In the genomic region with DNA sequence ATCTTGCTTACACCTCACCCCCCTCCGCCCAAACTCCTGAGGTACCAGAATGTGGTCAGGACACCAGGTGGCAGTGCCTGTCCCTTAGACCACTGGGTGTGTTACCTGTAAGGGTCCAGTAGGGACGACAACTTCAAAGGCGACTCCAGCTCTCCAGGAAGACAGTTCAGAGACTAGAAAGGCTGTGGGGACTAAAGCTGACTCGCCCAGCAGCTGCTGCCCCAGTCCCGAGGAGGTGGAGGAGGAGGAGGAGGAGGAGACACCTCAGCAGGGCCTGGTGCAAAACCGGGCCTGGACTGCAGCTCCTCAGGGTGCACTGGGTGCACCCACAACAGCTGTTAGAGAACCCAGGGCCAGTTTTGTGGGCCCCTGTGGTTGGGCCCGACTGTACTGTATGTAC, we compare ENCODE assay signal across 11 mouse cellular contexts. TPM values are rescaled to one million over a fixed set of nuclear protein-coding genes. Genes with fewer than 3 reads are reported as not detected.
DNase-seq lines count a peak whose midpoint lies in the region; ATAC-seq and TF ChIP-seq lines count a peak whose summit lies in the region.
"Had no signal": no experiment of that assay in that cellular context is flagged by ENCODE, and none has a peak within 500 bp of the region (broad histone marks: within the 10 kb centered on the region; RNA-seq: fewer than 3 reads in every experiment).

TSS of gene Sytl1 (minus strand) at position 232 of the 400 bp plus-strand sequence.

- no peak for ATAC-seq in embryonic facial prominence, embryonic 13.5 days (ENCODE audit: insufficient number of reproducible peaks, insufficient read depth, low FRiP score, low TSS enrichment, low read depth)
- peak; percentile 10; the same call in 1 of the 2 replicates for ATAC-seq in liver, embryonic 15.5 days (ENCODE audit: insufficient read depth)

- WGBS in spleen, adult 2 months: 17% methylated on average over 7 of the region's 7 CpGs
- WGBS in embryonic facial prominence, embryonic 13.5 days: 36% methylated on average over 7 of the region's 7 CpGs
- WGBS in liver, embryonic 15.5 days (ENCODE audit: insufficient replicate concordance): 30% methylated on average over 7 of the region's 7 CpGs

- TF ChIP-seq CTCF in spleen, adult 2 months (IDR thresholded peaks at IDR 0.05; ENCODE audit: extremely low read depth, insufficient read depth, insufficient read length, insufficient replicate concordance): no peak

- peak within 1 kb of the TSS; percentile 29 for H3K4me2 ChIP-seq in embryonic facial prominence, embryonic 13.5 days
- peak within 1 kb of the TSS; percentile 35 for H3K4me2 ChIP-seq in liver, embryonic 15.5 days
- H3K4me2 ChIP-seq: hindbrain, embryonic 14.5 days had no signal

- peak within 1 kb of the TSS; percentile 34; the same call in 1 of the 2 replicates for H3K4me3 ChIP-seq in spleen, adult 2 months (ENCODE audit: extremely low read depth, insufficient read depth, insufficient read length)
- no peak within 1 kb of the TSS for H3K4me3 ChIP-seq in embryonic facial prominence, embryonic 13.5 days
- no peak within 1 kb of the TSS; the same call in 1 of the 2 replicates for H3K4me3 ChIP-seq in liver, embryonic 15.5 days (replicated peaks)
- H3K4me3 ChIP-seq: erythroblast, embryonic 14.5 days had no signal

- H3K27ac ChIP-seq in spleen, adult 2 months (ENCODE audit: insufficient read depth, low read length): no peak within 1 kb of the TSS
- peak within 1 kb of the TSS; percentile 12 for H3K27ac ChIP-seq in embryonic facial prominence, embryonic 13.5 days
- H3K27ac ChIP-seq in liver, embryonic 15.5 days (replicated peaks): no peak within 1 kb of the TSS
- H3K27ac ChIP-seq: hindbrain, embryonic 14.5 days had no signal

- H3K4me1 ChIP-seq in spleen, adult 2 months (ENCODE audit: control insufficient read depth, insufficient read depth, insufficient read length): no peaks in the 10 kb centered on the region; the same call in 1 of the 2 replicates
- no peaks in the 10 kb centered on the region for H3K4me1 ChIP-seq in embryonic facial prominence, embryonic 13.5 days
- H3K4me1 ChIP-seq in liver, embryonic 15.5 days (replicated peaks): peaks cover 15% of the 10 kb centered on the region

- no peak for TF ChIP-seq POLR2A in spleen, adult 2 months (IDR thresholded peaks at IDR 0.05; ENCODE audit: low read depth, low read length)

- peak within 1 kb of the TSS; percentile 40; the same call in 1 of the 2 replicates for H3K9ac ChIP-seq in embryonic facial prominence, embryonic 13.5 days
- no peak within 1 kb of the TSS for H3K9ac ChIP-seq in liver, embryonic 15.5 days
- H3K9ac ChIP-seq: hindbrain, embryonic 14.5 days had no signal

- peaks cover 21% of the 10 kb centered on the region for H3K36me3 ChIP-seq in spleen, adult 2 months (ENCODE audit: control insufficient read depth, insufficient read depth, low read length)
- H3K36me3 ChIP-seq in embryonic facial prominence, embryonic 13.5 days: peaks cover 49% of the 10 kb centered on the region
- H3K36me3 ChIP-seq in liver, embryonic 15.5 days (replicated peaks): peaks cover 36% of the 10 kb centered on the region

- no peaks in the 10 kb centered on the region for H3K27me3 ChIP-seq in spleen, adult 2 months (ENCODE audit: control insufficient read depth, insufficient read depth, low read length)
- peaks cover 2% of the 10 kb centered on the region for H3K27me3 ChIP-seq in embryonic facial prominence, embryonic 13.5 days
- H3K27me3 ChIP-seq in liver, embryonic 15.5 days: peaks cover 8% of the 10 kb centered on the region; the same call in 1 of the 2 replicates

- no peaks in the 10 kb centered on the region for H3K9me3 ChIP-seq in embryonic facial prominence, embryonic 13.5 days
- no peaks in the 10 kb centered on the region for H3K9me3 ChIP-seq in liver, embryonic 15.5 days (replicated peaks)

- no peak for DNase-seq in spleen, adult 2 months (ENCODE audit: low read depth in 1 of 2, low spot score in 2 of 2)
- DNase-seq in spleen, postnatal 14 days (ENCODE audit: low spot score in 2 of 2): no peak
- DNase-seq in right cerebral cortex, postnatal 25 days: no peak
- DNase-seq in adrenal gland, adult 2 months: no peak
- no peak for DNase-seq in c-Kit-positive CD71-positive TER-119-positive erythroid progenitor cells, embryonic 14.5 days (ENCODE audit: low spot score)
- DNase-seq: lung, postnatal 4 days; right cerebral cortex, postnatal 14 days had no signal

RNA-seq across cellular contexts. Expression of gene Sytl1, which starts in this region (rescaled TPM):
- 6.8 and 7.1 TPM in 2 replicates for polyA plus RNA-seq in spleen, adult 2 months (2012; rRNA removed)
- 6.6 and 8.2 TPM in 2 replicates for polyA plus RNA-seq in embryonic facial prominence, embryonic 13.5 days (2015; fragmentation: Nextera tagmentation; extraction: Ambion mirVana)
- polyA plus RNA-seq in liver, embryonic 15.5 days (2015; fragmentation: Nextera tagmentation; extraction: Ambion mirVana): 0.92 and 1.0 TPM in 2 replicates
- 1 to 10 TPM; 1.4 to 1.9 TPM for total RNA-seq in adrenal gland, adult 2 months (2021)
- 2.2 and 2.8 TPM in 2 replicates for polyA plus RNA-seq in adrenal gland, adult 2 months (2012; rRNA removed)
